Mouse (Mus musculus) cerebellum, adult 11-12 months (tissue): Measurements from ENCODE around the gene Ly9.

ENCODE experiments used
- DNase-seq: peaks from one replicate; pipeline ENCODE4 v3.0.0; 2022

Gene Ly9

DNA sequence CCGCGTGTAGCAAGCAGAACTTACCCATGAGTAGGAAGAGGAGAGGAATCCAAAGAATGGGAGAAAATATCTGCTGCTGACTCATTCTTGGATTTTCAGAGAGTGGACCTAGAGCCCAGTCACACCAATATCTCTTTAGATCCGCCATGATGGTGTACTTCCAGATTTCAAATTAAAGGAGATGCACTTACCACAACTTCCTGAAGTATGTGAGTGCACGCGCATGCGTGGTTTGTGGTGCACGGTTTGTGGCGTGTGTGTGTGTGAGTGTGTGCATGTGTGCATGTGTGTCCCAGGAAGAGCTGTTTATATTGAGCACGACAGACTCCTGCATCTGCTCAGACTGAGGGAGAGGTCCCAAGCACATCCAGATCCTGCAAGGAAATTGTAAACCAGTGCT is at the start of gene Ly9:
Gene Ly9, minus strand, starts transcription at position 235 of the 400 bp plus-strand sequence.
- no peak for DNase-seq

DNA sequence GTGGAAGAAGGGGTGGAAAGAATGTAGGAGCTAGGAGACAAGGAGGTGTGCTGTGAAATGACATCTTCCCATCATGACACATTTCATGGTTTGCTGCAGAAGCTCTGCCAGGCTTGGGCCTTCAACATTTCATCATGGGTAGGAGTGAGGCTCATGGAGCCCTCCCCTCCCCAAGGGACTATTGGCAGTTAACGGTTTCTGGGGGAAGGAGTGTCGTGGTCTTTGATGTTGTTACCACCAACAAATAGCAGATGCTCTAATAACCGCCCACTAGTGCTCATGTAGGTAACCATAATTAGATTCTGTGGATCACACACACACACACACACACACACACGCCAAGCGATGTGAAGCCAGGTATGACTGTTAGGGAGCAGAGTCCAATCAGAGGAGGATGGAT is 45.5 kb upstream of the Ly9 start, which contains the start of gene Slamf7:
Gene Slamf7, minus strand, starts transcription at position 302 of the 400 bp plus-strand sequence.
- DNase-seq, result no peak

DNA sequence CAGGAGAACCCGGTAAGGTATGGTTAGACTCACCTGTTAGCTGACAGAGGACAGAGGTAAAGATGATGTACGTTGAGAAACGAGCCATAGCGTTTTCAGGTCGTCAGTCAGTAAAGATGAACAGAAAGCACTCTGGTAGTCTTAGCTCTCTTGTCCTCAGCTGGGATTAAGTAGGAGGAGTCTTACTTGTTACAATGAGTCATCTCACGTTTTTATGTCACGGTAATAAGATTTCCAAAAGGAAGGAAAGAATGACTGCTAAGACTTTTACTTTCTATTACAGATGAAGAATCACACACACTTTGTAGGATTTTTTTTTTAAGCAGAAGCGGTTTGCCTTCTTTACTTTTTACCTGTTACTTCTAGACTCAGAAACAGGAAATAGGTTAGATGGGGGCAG is 41.6 kb upstream of the Ly9 start:
- no peak for DNase-seq

DNA sequence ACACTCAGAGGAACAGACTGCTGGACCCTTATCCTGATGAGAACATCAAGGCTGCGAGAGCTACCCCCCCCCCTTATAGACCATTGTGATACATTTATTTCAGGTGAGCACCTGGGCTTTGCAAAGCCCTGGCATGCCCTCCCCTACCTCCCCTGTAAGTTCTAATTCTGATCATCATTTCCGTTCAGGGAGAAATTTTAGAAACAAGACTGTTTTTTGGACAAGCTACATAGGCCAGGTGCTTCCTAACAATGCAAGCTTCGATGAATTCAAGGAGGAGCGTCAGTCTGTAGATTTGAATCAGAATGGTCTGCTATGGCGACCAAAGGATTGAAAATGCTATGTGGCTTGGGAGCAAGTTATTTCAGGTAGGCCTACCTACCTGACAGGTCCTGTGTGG is 40.5 kb upstream of the Ly9 start:
- no peak for DNase-seq

DNA sequence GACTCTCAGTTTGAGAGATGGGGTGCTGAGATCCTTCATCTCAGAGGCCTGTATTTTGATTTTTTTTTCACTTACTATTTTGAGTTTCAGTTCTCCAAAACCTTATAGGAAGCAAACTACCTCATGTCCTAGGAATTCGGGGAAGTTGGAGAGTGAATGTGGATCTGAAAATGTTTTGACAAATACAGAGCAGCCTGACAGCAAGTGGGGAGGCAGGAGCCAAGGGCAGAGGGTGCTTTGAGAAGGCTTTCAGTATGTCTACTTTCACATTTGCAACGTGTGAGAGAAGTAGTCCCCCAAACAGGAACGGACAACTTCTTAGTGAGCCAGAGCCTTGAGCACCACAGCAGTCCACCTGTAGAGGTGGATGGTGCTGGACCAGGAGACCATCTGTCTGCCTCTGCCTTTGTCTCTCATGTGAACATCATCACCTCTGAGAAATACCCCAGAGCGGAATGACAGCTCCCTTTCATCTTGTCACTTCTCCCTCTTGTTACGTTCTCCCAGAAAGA is 39.3 kb upstream of the Ly9 start:
- no peak for DNase-seq

DNA sequence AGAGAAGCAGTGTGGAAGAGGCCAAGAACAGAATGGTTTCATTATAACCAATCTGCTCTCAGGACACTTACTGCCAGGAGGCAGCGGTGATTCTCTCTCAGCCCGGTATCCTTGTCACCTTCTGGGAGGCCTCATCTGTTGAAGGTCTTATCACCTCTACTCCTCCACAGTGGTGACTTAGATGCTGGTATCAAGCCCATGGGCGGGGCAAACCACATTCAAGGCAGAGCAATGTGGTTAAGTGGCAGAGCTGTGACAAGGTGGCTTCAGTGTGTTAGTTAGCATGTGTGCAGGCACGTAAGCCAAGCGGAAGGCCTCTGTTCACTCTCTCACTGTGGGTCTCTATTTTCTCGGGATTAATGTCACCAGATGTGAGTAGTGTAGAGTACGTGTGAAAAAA is 36.4 kb upstream of the Ly9 start:
- DNase-seq, result no peak

DNA sequence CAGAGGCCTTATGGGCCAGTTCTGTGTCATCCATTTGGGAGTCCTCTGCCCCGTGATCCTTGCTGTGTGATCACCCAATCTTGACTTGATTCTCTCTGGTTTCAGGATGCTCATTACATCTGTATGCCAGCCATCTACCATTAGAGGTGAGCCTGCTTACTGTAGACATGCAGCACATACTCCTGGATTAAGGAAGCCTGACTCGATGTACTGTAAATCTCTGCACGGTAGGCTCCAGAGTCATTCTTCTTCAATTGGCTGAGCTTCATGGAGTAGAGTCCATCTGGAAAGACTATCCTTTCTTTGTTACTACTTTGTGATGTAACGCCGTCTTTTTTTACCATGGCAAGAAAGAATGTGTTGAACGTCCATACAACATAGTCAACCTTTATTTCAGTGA is 33.6 kb upstream of the Ly9 start:
- DNase-seq, result no peak

DNA sequence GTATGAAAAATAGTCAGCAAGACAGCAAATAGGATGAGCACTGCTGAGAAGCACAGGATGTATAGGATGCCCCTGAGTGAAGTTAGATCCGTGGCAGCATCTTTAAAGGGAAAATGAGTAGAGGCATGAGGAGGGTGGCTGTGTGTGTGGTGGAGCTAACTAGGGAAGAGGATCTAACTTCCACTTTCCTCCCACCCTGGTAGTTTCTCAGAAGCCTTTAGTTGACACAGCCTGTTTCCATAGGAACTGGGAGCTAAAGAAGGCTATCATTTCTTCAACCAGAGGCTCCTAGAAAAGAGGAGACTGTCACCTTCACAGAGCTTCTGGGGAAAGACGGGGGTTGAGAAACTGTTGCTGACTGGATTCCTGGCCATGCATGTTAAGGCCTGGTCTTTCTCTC is 31.5 kb upstream of the Ly9 start:
- DNase-seq, result no peak

DNA sequence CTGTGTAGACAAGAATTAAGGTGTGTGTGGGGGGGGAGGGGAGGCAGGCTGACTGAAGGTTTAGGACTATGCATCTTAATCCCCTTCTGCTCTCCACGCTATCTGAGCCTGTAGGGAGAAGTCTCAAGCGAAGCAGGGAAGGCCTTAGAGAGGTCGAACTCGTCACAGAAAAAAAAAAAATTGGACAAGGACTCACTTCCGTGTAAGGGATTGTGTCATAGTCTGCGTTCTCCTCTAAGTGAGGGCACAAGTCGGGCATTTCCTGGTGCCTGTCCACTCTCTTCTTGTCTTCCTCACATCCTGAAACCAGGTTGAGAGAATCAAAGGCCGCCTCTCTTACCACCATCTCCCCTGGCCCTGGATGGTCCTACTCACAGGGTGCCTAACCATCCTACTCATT is 29.9 kb upstream of the Ly9 start:
- no peak for DNase-seq

DNA sequence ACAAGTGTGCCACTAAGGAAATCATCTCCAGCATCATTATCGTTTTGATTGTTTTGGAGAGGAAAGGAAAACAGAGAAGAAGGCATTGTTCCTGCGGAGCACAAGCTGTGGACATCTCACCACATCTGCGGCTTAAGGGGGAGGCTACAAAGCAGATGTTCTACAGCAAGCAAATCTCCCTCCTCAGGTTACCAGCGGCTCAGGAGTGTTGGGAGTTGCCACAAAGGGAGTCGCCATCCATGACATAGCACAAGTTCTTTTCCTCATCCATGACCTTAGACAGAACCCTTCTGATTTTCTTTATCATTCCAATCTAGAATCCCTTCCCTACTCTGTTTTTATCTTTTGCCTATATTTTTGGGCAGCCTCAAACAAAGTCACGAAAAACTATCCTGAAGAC is 28.5 kb upstream of the Ly9 start:
- no peak for DNase-seq

DNA sequence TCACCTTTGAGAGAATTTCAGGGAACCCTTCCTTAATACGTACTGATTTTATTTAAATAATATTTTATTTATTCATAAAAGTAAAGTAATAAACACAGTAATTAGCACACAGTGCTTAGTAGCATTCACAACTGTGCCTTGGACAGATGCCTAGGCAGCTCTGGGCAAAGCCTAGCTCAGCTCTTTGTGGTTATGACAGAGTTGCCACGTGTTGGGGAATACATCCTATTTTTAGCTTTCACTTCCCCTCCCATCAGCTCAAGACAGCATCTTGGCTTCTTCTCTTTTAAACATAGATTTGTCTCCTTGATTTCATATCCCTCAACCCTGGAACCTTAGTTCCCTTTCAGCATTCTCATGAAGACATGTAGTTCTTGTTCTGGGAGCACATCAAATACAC is 24.2 kb upstream of the Ly9 start:
- DNase-seq, result no peak

DNA sequence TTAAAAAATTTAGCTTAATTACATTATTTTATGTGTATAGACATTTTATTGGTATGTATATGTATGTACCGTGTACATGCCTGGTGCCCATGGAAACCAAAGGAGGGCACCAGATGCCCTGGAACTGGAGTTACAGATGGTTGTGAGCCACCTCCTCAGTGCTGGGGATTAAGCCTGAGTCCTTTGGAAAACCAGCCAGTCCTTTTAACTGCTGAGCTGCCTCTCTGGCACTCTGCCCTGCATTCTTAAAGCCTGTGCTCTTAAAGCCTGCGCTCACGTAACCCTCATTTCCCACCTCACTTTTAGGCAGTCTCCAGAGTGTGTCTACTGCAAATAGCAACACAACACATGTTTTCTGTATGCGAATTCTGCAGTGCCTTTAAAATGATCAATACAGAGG is 23.7 kb upstream of the Ly9 start:
- no peak for DNase-seq

DNA sequence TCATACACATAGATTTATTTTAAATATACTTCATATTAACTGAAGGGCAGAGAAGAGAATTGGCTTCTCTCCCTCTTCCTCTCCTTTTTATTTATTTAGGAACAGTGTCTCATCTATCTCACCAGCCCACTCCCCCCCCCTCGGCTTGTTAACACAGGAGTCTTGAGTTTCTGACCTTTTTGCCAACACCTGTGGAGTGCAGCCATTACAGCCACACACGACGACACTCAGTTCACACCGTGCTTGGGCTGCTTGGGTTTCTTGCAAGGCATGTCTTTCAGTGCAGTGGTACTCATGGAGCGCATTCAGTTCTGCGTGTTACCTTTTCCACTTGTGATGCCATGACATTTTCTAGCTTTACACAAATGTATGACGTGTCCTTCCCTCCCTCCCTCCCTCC is 22.8 kb upstream of the Ly9 start:
- no peak for DNase-seq

DNA sequence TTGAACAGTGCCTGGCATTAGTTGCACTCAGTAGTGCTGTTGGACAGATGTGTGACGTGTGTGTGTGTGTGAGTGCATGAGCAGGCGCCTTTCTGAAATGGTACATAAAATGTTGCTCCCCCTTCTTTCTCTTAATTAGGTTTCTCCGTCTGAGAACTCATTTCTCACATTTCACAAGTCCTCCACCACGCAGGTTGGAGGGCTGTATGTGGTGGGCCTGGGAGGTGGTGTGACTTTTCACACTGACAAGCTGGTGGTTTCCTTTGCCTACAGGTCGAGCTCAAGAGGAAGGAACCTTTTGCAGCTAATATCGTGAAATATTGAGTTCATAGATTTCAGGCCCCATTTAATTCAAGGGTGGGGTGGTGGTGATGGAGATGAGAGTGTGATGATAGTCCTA is 22.0 kb upstream of the Ly9 start:
- DNase-seq, result no peak

DNA sequence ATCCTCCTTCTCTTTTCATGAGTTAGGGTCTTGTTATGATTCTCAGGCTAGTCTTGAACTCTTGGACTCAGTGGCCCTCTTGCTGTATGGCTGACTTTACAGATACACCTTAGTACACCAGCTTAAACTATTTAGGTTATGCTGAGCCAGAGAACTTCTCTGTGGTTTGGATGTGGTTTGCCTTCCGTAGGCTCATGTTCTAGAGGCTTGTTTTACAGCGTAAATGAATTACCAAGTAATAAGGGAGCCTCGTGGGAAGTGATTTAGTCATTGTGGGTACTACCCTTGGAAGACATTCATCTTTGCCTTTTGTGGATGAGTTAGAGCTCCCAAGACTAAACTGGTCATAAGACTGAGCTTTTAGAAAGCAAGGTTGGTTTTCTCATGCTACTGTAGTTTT is 20.6 kb upstream of the Ly9 start:
- no peak for DNase-seq

DNA sequence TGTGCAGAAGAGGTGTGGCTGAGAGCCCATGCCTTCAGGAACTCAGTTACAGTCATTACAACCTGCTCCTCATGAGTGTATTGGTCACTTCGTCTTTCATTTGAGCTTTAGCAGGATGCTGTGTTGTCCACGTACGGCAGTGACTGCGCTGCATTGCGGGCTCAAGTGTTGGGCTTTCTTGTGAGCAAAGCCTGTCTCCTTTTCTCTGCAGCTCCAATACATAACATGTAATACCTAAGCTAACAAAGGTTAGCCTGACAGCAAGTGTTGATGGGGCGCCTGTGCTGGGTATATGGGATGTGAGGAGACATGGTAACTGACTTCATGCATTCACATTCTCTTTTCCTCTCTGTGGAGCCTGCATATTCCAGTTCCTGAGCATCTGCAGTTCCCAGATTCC is 12.9 kb upstream of the Ly9 start:
- DNase-seq, result no peak

DNA sequence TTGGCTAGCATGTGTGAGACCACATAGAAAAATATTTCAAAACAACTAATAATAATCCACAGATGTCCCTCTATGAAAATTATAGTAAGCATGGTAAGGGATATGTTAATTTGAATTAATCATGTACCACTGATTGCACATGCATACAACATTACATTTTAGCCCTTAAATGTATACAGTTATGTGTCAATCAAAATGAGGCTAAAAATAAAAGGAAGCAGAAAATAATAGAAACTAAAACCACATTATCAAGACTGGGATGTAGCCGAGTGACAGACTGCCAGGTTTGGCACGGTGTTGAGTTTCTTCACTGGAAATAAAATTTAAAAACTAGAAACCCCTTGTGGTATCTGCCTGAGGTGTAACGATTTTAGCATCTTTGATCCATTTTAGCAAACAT is 12.4 kb upstream of the Ly9 start:
- no peak for DNase-seq

DNA sequence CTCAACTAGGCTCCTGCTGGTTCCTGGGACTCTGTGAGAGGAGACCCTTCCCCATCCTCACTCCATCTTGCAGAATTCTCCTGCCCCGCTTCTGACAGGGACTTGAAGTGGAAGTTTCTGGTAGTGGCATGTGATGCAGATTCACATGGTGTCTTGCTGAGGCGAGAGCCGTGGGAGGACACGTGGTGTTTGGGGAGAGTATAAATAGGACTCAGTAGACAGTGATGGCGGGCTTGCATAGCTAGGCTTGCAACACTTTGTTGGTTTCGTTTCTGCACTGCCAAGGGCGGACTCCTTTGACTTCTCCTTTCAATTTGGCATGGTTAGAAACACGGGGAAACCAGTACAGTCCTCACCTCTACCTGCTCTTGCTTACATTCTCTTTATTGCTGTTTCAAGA is 11.8 kb upstream of the Ly9 start:
- no peak for DNase-seq

DNA sequence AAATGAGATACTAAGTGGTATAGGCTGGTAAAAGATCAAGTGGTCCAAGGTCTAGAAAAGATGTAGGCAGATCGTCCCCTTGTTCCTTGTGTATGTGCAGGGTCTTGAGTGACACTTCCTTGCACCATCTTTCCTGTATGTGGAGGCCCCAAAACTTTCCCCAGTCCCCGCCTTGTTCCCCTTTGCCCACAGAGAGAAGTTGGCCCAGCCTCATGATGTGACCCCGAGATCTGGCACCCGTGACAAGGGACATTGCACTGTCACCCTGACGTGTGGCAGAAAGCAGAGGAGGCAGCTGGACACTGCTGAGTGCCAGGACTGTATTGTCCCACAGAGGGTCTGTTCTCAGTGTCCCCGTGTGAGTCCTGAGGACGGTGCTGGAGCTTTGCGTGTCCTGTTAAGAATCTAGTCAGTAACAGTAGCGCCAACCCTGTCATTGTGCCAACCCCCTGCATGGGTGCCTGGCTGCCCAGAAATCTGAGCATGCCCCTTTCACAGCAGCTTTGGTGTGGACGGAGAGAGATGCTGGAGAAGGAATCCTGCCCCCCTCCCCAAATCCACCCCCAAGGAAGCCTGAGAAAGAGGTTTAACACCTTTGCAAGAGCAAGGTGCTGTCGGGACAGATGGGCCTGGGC is 9.8 kb upstream of the Ly9 start:
- no peak for DNase-seq

DNA sequence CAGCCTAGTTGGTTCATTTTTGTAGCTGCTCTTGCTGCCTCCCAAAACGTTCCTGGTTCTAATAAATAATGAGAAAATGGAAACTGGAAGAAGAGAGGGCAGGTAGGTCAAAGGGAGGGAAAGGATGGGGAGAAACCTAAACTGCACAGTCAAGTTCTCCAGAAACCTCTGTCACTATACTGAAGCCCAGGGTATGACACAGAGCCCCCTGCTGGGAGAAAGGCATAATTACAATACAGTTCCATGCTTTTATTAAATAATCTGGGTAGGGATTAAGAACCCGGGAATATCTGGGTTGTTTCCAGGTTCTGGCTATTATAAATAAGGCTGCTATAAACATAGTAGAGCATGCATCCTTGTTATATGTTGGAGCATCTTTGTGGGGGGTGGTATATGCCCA is 6.8 kb upstream of the Ly9 start:
- DNase-seq, result no peak

DNA sequence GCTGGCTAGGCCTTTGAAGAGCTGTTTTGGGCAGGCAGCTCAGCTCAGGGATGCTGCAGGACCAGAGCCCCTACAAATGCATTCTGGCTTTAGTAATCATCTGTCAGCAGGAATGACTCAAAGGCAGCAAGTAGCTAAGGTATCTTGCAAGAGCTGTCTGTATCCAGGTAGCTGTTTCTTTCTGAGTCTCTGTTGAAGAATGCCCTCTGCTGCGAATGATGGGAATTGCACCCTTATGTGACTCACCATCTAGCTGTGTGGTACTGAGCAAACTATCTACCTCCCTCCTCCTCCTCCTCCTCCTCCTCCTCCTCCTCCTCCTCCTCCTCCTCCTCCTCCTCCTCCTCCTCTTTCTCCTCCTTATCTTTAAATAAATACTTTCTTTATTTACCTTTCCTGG is 3.6 kb upstream of the Ly9 start:
- DNase-seq, result no peak

DNA sequence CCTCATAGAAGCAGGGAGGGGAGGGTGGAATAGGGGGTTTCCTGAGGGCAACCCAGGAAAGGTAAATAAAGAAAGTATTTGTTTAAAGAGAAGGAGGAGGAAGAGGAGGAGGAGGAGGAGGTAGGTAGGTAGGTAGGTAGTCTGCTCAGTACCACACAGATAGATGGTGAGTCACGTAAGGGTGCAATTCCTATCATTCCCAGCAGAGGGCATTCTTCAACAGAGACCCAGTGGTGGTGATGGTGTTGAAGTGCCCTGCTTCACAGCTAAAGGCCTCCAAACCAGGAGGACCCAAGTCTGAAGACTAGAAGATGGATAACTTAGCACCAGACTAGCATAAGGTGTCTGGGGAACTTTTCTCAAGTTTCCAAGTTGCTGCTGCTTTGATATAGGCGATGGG is 2.8 kb upstream of the Ly9 start:
- DNase-seq, result no peak

DNA sequence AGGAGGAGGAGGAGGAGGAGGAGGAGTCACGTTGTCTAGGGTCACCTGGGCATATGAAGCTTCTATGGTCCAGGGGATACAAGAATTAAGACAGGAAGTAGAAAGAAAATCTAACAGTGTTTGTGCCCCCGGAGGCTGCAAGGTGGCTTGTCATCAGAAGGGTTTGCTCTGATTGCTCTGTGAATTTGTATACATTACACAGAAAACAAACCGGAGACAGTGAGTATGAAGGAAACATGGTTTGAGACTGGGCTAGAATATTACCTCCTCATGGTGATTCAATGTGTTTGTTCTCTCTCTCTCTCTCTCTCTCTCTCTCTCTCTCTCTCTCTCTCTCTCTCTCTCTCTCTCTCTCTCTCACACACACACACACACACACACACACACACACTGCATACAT is 554 bp downstream of the Ly9 start:
- no peak for DNase-seq

DNA sequence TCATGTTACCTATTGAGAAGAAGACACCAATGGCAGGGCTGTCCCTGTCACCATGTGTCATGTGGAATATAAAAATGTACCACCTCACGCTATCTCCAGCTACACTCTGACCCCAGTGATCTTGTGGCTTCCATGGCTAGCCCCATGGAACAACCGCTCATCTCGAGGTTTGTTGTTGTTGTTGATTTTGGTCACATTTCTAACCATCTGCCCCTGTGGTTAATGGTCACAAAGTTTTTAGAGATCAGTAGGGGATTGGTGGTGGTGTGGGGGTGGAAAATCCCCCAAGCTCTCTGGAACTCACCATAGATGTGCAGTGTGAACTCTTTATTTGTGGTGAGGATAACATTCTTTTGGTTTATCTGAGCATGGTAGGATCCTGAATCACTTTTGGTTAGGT is 2.5 kb downstream of the Ly9 start:
- DNase-seq, result no peak

DNA sequence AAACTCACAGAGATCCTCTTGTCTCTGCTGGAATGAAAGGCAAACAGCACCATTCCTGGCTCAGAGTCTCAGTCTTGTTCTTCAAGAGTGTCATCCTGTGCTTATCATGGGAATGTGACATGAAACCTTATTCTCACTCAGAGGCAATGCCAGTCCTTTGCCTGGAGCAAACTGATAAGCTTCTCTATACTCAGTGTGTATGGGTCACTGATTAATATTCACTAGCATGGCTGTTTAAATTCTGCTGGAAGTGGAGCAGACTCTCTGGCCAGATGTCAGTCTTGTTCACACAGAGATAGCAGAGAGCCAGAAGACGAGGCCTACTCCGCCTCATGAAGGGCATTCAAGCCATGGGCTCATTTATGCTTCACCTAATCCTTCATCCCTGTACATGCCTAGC is 22.6 kb downstream of the Ly9 start:
- DNase-seq, result no peak

DNA sequence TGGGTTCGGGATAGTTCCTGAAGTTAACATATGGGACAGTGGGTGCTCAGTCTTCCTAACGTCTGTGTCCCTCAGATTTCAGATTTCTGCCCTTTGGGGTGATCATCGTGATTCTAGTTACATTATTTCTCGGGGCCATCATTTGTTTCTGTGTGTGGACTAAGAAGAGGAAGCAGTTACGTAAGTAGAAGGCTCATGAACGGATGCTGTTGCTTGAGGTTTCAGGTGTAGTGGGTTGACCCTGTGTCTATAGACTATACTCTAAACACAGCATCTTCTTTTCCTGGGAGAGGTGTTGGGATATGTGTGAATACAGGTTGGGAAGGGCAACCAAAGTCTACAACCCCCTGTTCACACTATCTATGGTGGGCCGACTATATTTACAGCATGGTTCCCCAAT is 30.0 kb downstream of the Ly9 start:
- DNase-seq, result no peak
